Mouse (Mus musculus) midbrain, embryonic 10.5 days (tissue): ENCODE measurements around the gene Tmem126b. TPM values are rescaled to one million over a fixed set of nuclear protein-coding genes. Genes with fewer than 3 reads are reported as not detected.

Experiments used
- DNase-seq: peaks from one replicate; pipeline ENCODE4 v3.0.0-alpha.2; 2017; ENCODE audit warnings: low spot score
- H3K27ac ChIP-seq: fragments of 300-500 bp; sonication (generic); replicated peaks from 2 replicates; pipeline ENCODE4 v1.5.1; 2016; ENCODE audit warnings: mild to moderate bottlenecking
- H3K27me3 ChIP-seq: fragments of 300-500 bp; sonication (generic); 2 replicates; pipeline ENCODE4 v1.6.1; 2016; ENCODE audit warnings: low read depth, mild to moderate bottlenecking; ENCODE audit not compliant: poor library complexity, severe bottlenecking
- H3K36me3 ChIP-seq: fragments of 300-500 bp; sonication (generic); 2 replicates; pipeline ENCODE4 v1.6.1; 2016; ENCODE audit warnings: mild to moderate bottlenecking, moderate library complexity
- H3K4me1 ChIP-seq: fragments of 300-500 bp; sonication (generic); 2 replicates; pipeline ENCODE4 v1.6.1; 2016
- H3K4me3 ChIP-seq: fragments of 300-500 bp; sonication (generic); 2 replicates; pipeline ENCODE4 v1.5.1; 2016; ENCODE audit warnings: mild to moderate bottlenecking, moderate library complexity
- H3K9me3 ChIP-seq: fragments of 300-500 bp; sonication (generic); replicated peaks from 2 replicates; pipeline ENCODE4 v1.6.1; 2016; ENCODE audit warnings: mild to moderate bottlenecking
- WGBS: fragments of 180-500 bp; shearing (Covaris S2); methylation state at CpG from one replicate; pipeline ENCODE4 v1.1.7; 2016; 5-methylcytosine and 5-hydroxymethylcytosine counted together
- polyA plus RNA-seq: library from polyadenylated mRNA; unstranded; fragments of >200 nt; fragmentation: Nextera tagmentation; extraction: Ambion mirVana; gene quantifications from 2 replicates; pipeline ENCODE4 v1.2.1, GENCODE M21; 2016

Gene Tmem126b
- polyA plus RNA-seq, 1 experiment from 2014 or later = 41.2 TPM

DNA sequence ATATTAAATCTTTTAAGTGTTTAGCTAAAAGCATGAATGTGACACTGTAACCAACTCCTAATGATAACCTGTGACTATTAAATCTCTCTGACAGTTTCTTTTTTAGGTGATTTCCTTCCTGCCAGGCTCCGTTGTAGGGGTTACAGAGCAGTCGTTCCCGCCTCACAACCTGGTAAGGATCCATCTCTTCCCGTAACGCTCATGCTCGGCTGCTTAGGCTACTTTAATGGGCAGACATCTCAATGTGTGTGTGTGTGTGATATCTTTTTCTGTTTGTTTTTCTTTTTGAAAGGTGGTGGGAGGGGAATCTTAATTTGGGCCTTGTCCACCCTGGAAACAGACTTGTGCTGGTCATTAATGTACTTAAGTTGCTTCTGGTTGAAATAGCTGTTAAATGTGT lies 31.6 kb downstream of the Tmem126b start:
- H3K4me3 ChIP-seq = peak overlapping the region; percentile 99
- H3K36me3 ChIP-seq = peaks cover 31% of the 10 kb centered on the region
- H3K27me3 ChIP-seq = no peaks in the 10 kb centered on the region
- H3K9me3 ChIP-seq = no peaks in the 10 kb centered on the region
- WGBS = 0% methylated on average over 6 of the region's 6 CpGs
- H3K4me1 ChIP-seq = peaks cover 18% of the 10 kb centered on the region
- peak overlapping the region; percentile 99 for H3K27ac ChIP-seq
- DNase-seq = no peak

- H3K4me1 ChIP-seq = peaks cover 18% of the 10 kb centered on the region
- H3K36me3 ChIP-seq = peaks cover 24% of the 10 kb centered on the region
- WGBS = under 1% methylated on average over 122 of the region's 123 CpGs
- no peaks in the 10 kb centered on the region for H3K9me3 ChIP-seq
- H3K4me3 ChIP-seq = peak overlapping the region; percentile 99
- DNase-seq = peak; percentile 77
- H3K27me3 ChIP-seq = no peaks in the 10 kb centered on the region
- peak overlapping the region; percentile 99 for H3K27ac ChIP-seq
Measured at GRCm38 (mm10) chr7:90443101-90444091, 32.4 kb downstream of the Tmem126b start.

DNA sequence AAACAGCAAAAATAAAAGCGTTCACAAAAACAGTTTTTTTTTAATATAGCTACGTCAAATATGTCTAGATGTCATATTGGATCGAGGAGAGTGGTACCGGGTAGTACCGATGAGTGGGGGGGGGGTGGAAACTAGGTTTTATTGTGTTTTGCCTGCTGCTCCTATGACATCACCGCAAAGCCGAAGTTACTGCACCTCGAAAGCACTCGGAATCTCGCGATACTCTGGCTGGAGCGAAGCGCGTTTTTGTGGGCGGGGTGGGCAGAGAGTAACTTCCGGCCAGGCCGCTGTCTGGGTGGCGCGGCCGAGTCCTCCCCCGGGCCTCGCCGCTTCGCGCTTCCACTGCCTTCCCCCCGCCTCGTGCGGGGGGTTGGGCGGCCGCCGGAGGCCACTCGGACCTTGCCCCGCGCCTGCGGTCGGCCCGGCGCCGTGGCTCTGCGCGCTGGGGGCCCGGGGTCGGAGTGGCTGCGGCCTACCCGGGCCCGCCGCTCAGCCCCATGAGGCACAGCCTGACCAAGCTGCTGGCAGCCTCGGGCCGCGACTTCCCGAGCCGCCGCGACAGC lies 33.2 kb downstream of the Tmem126b start, which contains the start of gene Crebzf:
Crebzf (plus strand) TSS at position 212 of the 563 bp plus-strand sequence.
- H3K9me3 ChIP-seq = no peaks in the 10 kb centered on the region
- H3K27me3 ChIP-seq = no peaks in the 10 kb centered on the region
- DNase-seq = peak; percentile 97
- WGBS = under 1% methylated on average over 54 of the region's 54 CpGs
- peak within 1 kb of the TSS; percentile 99 for H3K4me3 ChIP-seq
- H3K4me1 ChIP-seq = peaks cover 18% of the 10 kb centered on the region
- peaks cover 16% of the 10 kb centered on the region for H3K36me3 ChIP-seq
- peak within 1 kb of the TSS; percentile 99 for H3K27ac ChIP-seq

DNA sequence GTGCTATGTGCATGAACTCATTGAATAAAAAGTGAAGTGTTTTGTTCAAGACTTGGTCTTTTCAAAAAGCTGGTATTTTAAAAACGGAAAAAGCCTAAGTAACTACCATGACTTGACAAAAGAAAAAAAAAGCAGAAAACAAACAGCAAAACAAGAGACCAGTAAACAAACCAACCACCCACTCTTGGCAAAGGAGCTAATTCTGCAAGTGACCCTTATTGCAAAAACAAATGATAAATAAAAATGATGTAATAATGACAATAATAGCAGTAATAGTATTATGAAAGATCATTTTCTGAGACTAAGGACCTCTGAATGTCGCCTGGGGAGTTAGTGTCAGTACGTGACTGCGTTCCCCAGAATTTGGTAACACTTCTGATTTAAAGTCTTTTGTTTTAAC lies 33.7 kb downstream of the Tmem126b start:
- Histone ChIP-seq H3K4me3 (peak overlapping the region; percentile 99), H3K4me1 (peaks cover 18% of the 10 kb centered on the region), H3K36me3 (peaks cover 11% of the 10 kb centered on the region), H3K9me3 (no peaks in the 10 kb centered on the region), H3K27me3 (no peaks in the 10 kb centered on the region), H3K27ac (peak overlapping the region; percentile 99)
- DNase-seq = no peak
- WGBS = 14% methylated on average over 4 of the region's 4 CpGs

DNA sequence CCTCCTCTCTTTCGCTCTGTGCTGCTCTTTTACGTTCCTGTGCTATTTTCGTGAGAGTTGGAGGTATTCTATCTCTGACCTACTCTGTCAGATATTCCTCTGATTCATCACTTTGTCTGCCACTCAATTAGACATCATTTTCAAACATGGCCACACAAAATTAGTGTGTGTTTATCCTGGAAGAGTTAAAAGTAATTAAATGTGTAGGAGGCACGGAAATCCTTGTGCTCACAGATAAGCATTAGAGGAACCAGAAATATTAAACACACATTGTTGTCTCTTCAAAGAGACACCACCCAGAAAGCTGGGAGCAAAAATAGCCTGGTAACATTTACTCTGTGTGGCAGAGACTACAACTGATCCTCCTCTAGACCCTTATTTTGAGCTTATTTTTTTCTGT lies 35.8 kb downstream of the Tmem126b start:
- Histone ChIP-seq H3K36me3 (no peaks in the 10 kb centered on the region), H3K4me3 (no peak overlapping the region), H3K27me3 (no peaks in the 10 kb centered on the region), H3K27ac (no peak overlapping the region), H3K4me1 (peaks cover 8% of the 10 kb centered on the region), H3K9me3 (no peaks in the 10 kb centered on the region)
- 90% methylated on average over 4 of the region's 4 CpGs for WGBS
- no peak for DNase-seq

DNA sequence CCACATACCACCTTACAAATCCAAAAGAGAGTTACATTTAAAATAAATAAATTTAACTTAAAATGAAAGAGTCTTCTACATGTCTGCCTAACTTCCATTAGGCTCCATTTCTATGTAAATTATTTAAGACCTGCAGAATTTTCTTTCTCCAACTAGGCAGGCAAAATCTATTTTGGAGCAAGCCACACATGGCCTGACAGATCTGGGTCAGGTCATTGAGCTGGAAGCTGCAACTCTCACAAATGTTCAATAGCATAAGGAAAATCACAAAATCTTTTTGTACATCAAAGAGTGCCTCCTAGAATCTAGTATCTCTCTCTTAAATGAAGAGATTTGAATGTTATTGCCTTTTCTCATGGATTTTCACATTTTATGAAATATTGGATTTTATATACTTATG lies 43.6 kb downstream of the Tmem126b start:
- peaks cover 2% of the 10 kb centered on the region for H3K4me1 ChIP-seq
- DNase-seq = no peak
- H3K36me3 ChIP-seq = no peaks in the 10 kb centered on the region
- no peak overlapping the region for H3K4me3 ChIP-seq
- H3K27ac ChIP-seq = no peak overlapping the region
- no peaks in the 10 kb centered on the region for H3K27me3 ChIP-seq
- no peaks in the 10 kb centered on the region for H3K9me3 ChIP-seq

- WGBS = 67% methylated on average over 9 of the region's 9 CpGs
- Histone ChIP-seq H3K27me3 (no peaks in the 10 kb centered on the region), H3K4me3 (peak overlapping the region; percentile 52), H3K36me3 (no peaks in the 10 kb centered on the region), H3K4me1 (peaks cover 12% of the 10 kb centered on the region), H3K9me3 (no peaks in the 10 kb centered on the region), H3K27ac (peak overlapping the region; percentile 75; the same call in 1 of the 2 replicates)
- no peak for DNase-seq
Measured at GRCm38 (mm10) chr7:90427006-90427405, 48.8 kb downstream of the Tmem126b start.

GRCm38 (mm10) chr7:90426020-90427001 lies 49.5 kb downstream of the Tmem126b start, which contains the start of gene Ccdc89:
Gene Ccdc89 (plus strand): TSS chr7:90426577.
- Histone ChIP-seq H3K27ac (peak within 1 kb of the TSS; percentile 75), H3K4me1 (peaks cover 12% of the 10 kb centered on the region), H3K4me3 (peak within 1 kb of the TSS; percentile 52), H3K36me3 (no peaks in the 10 kb centered on the region), H3K9me3 (no peaks in the 10 kb centered on the region), H3K27me3 (no peaks in the 10 kb centered on the region)
- WGBS = 21% methylated on average over 29 of the region's 29 CpGs
- peak; percentile 76 for DNase-seq

Other genes starting within 250 kb of the Tmem126b start
- not detected in 2 replicates for gene Ccdc83, start 210.2 kb downstream of the Tmem126b start, polyA plus RNA-seq
- 3.8 and 4.3 TPM in 2 replicates for gene Sytl2, start 173.7 kb downstream of the Tmem126b start, polyA plus RNA-seq
- gene Ccdc89, start 49.4 kb downstream of the Tmem126b start, polyA plus RNA-seq = 2.8 and 3.3 TPM in 2 replicates
- 26.6 and 29.1 TPM in 2 replicates for gene Crebzf, start 33.3 kb downstream of the Tmem126b start, polyA plus RNA-seq
- 143 and 146 TPM in 2 replicates for gene Tmem126a, start 18.8 kb downstream of the Tmem126b start, polyA plus RNA-seq
- gene Dlg2, start 671 bp upstream of the Tmem126b start, polyA plus RNA-seq = 1.1 and 1.7 TPM in 2 replicates